Mouse (Mus musculus): ENCODE data around the gene Gm10338. TPM values are rescaled to one million over a fixed set of nuclear protein-coding genes. Genes with fewer than 3 reads are reported as not detected.

Gm10338 gene
- total RNA-seq (2023): not detected

GRCm38 (mm10) chr14:7595492-7595891, at the start of gene Gm10338:
Gene Gm10338 (minus strand): TSS chr14:7595592.

GRCm38 (mm10) chr14:7643872-7644271, 48.5 kb upstream of the Gm10338 start, which contains the start of gene Gm10128:
Gene Gm10128 (minus strand): TSS chr14:7643972.

GRCm38 (mm10) chr14:7568382-7568781, 27.0 kb downstream of the Gm10338 start, which contains the start of gene Gm3558:
Gene Gm3558 (minus strand): TSS chr14:7568566.

Other genes starting within 250 kb of the Gm10338 start
- not detected for gene Gm8374, start 230.5 kb downstream of the Gm10338 start, total RNA-seq (2023)
- gene Gm3755, start 144.7 kb downstream of the Gm10338 start, total RNA-seq (2023): not detected
- gene Gm3752, start 111.8 kb downstream of the Gm10338 start, total RNA-seq (2023): not detected
- gene Gm3558, start 27.0 kb downstream of the Gm10338 start, total RNA-seq (2023): not detected
- not detected for gene Gm10128, start 48.4 kb upstream of the Gm10338 start, total RNA-seq (2023)
- not detected for gene Gm26661, start 196.0 kb upstream of the Gm10338 start, total RNA-seq (2023)
- gene Flnb, start 222.4 kb upstream of the Gm10338 start, total RNA-seq (2023): 10 to 100 TPM; 15.8 to 17.5 TPM